Comparison of ENCODE assay signal across 13 mouse cellular contexts in the genomic region with DNA sequence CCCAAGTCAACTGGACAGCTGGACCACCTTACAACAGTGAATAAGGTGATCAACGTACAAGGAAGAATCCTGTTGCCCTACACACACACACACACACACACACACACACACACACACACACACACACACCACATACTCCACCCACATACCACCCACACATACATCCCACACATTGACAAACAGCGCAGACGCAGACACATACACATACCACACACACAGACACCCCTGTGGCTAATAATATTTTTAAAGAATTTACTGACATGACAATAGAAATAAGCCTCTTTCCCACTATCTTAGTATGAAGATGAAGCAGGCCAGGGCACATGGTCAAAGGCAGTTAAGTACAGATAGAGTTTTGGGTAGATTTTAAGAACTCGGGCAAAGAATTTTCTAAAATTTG.
DNase-seq lines count a peak whose midpoint lies in the region; ATAC-seq and TF ChIP-seq lines count a peak whose summit lies in the region.
"Had no signal": no experiment of that assay in that cellular context is flagged by ENCODE, and none has a peak within 500 bp of the region (broad histone marks: within the 10 kb centered on the region; RNA-seq: fewer than 3 reads in every experiment).

No protein-coding gene starts in this region.

- TF ChIP-seq POLR2A in testis, adult 2 months (IDR thresholded peaks at IDR 0.05; ENCODE audit: control insufficient read depth, low read depth, low read length) = no peak

- no peak overlapping the region for H3K9ac ChIP-seq in forebrain, postnatal 0 days
- H3K9ac ChIP-seq in kidney, embryonic 15.5 days = no peak overlapping the region

- H3K27me3 ChIP-seq in forebrain, embryonic 10.5 days (ENCODE audit: poor library complexity, severe bottlenecking) = no peaks in the 10 kb centered on the region
- no peaks in the 10 kb centered on the region for H3K27me3 ChIP-seq in forebrain, postnatal 0 days (ENCODE audit: insufficient read depth, low read length)
- H3K27me3 ChIP-seq in kidney, embryonic 15.5 days = no peaks in the 10 kb centered on the region
- H3K27me3 ChIP-seq in testis, adult 2 months (ENCODE audit: control insufficient read depth, insufficient read depth, low read length) = no peaks in the 10 kb centered on the region

- WGBS in forebrain, embryonic 10.5 days = 91% methylated on average over 4 of the region's 4 CpGs
- 85% methylated on average over 4 of the region's 4 CpGs for WGBS in forebrain, postnatal 0 days
- 83% methylated on average over 4 of the region's 4 CpGs for WGBS in kidney, embryonic 15.5 days

- H3K4me3 ChIP-seq in forebrain, embryonic 10.5 days = no peak overlapping the region
- no peak overlapping the region for H3K4me3 ChIP-seq in forebrain, postnatal 0 days (ENCODE audit: low read depth, low read length)
- no peak overlapping the region for H3K4me3 ChIP-seq in kidney, embryonic 15.5 days (replicated peaks)
- H3K4me3 ChIP-seq in testis, adult 2 months (ENCODE audit: control insufficient read depth, low read depth, low read length) = no peak overlapping the region
- H3K4me3 ChIP-seq: limb, embryonic 10.5 days had no signal

- no peak overlapping the region for H3K4me2 ChIP-seq in forebrain, postnatal 0 days (ENCODE audit: low read depth)
- no peak overlapping the region for H3K4me2 ChIP-seq in kidney, embryonic 15.5 days

- peaks cover 19% of the 10 kb centered on the region for H3K4me1 ChIP-seq in forebrain, embryonic 10.5 days
- no peaks in the 10 kb centered on the region for H3K4me1 ChIP-seq in forebrain, postnatal 0 days (ENCODE audit: insufficient read depth)
- H3K4me1 ChIP-seq in kidney, embryonic 15.5 days = peaks cover 4% of the 10 kb centered on the region; the same call in 1 of the 2 replicates
- H3K4me1 ChIP-seq in testis, adult 2 months (ENCODE audit: control insufficient read depth, insufficient read depth, low read length) = peaks cover 7% of the 10 kb centered on the region

- no peak for ATAC-seq in forebrain, postnatal 0 days
- 0 out of 2 replicates have a peak, but pooled peaks have one; percentile 52 for ATAC-seq in kidney, embryonic 15.5 days (replicated peaks; ENCODE audit: low FRiP score)
- ATAC-seq in megakaryocyte-erythroid progenitor cell, adult 5-6 weeks (replicated peaks; ENCODE audit: low FRiP score, low TSS enrichment, poor library complexity, severe bottlenecking) = no peak; the same call in 1 of the 2 replicates
- ATAC-seq: activated CD4-positive, CD25-positive, alpha-beta regulatory T cell, adult 4 months; inflammation-experienced regulatory T-cells, adult 6 months had no signal

- H3K36me3 ChIP-seq in forebrain, embryonic 10.5 days (replicated peaks) = no peaks in the 10 kb centered on the region
- peaks cover 10% of the 10 kb centered on the region for H3K36me3 ChIP-seq in forebrain, postnatal 0 days (ENCODE audit: insufficient read depth)
- H3K36me3 ChIP-seq in kidney, embryonic 15.5 days = no peaks in the 10 kb centered on the region
- H3K36me3 ChIP-seq in testis, adult 2 months (ENCODE audit: control insufficient read depth, insufficient read depth, low read length) = no peaks in the 10 kb centered on the region
- H3K36me3 ChIP-seq: G1E; limb, embryonic 10.5 days had no signal

- TF ChIP-seq CTCF in forebrain, postnatal 0 days (IDR thresholded peaks at IDR 0.05; ENCODE audit: low read depth) = no peak
- no peak for TF ChIP-seq CTCF in testis, adult 2 months (IDR thresholded peaks at IDR 0.05; ENCODE audit: control insufficient read depth, insufficient read depth, insufficient replicate concordance, low read depth, low read length)

- H3K9me3 ChIP-seq in forebrain, embryonic 10.5 days = no peaks in the 10 kb centered on the region
- H3K9me3 ChIP-seq in forebrain, postnatal 0 days (ENCODE audit: low read length) = no peaks in the 10 kb centered on the region
- H3K9me3 ChIP-seq in kidney, embryonic 15.5 days (replicated peaks) = no peaks in the 10 kb centered on the region
- H3K9me3 ChIP-seq: limb, embryonic 10.5 days had no signal

- peak overlapping the region; percentile 68 for H3K27ac ChIP-seq in forebrain, embryonic 10.5 days
- no peak overlapping the region for H3K27ac ChIP-seq in forebrain, postnatal 0 days (ENCODE audit: low read depth, low read length)
- peak overlapping the region; percentile 32; the same call in 1 of the 2 replicates for H3K27ac ChIP-seq in kidney, embryonic 15.5 days
- peak overlapping the region; percentile 79 for H3K27ac ChIP-seq in testis, adult 2 months (ENCODE audit: control insufficient read depth, insufficient read depth, low read depth, low read length)
- H3K27ac ChIP-seq: limb, embryonic 10.5 days had no signal

- no peak for DNase-seq in forebrain, embryonic 10.5 days (ENCODE audit: extremely low spot score, low spot score)
- no peak for DNase-seq in forebrain, postnatal 0 days
- DNase-seq in kidney, postnatal 25 days = no peak
- DNase-seq in testis, postnatal 10 days (ENCODE audit: low spot score) = no peak
- no peak for DNase-seq in B cell, adult 2 months
- DNase-seq: thymus, adult 18-20 months had no signal
